Mouse (Mus musculus) CD4-positive, CD25-positive, alpha-beta regulatory T cell, adult 2 months (primary cell): Measurements from ENCODE around the gene Fam107a.
"Not testable (repeated sequence)": the region's sequence is repeated elsewhere in the genome, so short reads cannot be mapped to it uniquely, and the experiment has no call there.

Experiments
- DNase-seq: peaks from one replicate; pipeline ENCODE4 v3.0.0-alpha.2; 2012; ENCODE audit warnings: low read depth, low spot score

Fam107a gene

DNA sequence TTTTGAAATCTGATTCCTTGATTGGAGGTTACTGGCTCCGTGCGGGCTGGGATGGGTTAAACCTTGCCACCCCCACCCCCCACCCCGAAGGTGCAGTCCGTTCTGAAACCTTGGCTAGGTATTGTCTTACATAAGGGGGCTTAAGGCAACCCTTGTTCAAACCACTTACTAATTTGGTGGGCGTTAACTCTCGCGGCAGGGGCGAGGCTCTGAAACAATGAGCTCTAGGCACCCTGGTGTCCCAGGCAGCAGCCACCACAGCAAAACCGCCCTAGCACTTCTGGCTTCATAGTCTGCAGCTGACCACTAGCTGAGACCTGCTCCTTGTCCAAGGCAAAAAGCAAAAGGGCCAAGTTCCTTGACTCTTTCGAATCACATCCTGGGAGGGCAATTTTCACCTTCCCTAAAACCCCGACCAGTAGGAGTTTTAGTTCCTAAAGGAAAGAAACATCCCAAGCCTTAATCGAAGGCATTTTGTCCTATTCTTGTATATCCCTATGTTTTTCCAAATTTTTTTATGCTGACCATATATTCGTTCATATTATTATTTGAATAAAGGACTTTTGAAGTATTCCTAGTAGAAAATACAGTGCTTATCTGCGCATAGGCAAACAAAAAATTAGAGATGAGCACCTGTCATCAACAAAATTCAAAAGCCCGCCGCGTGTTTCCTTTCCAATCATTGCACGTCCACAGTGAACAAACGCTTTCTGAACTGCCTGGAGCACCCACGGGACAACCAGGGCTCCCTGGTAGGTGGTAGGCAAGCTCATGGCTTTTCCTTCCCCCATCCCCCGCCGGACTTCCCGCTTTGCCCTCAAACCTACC lies 1.2 kb downstream of the Fam107a start:
- DNase-seq, result no peak

DNA sequence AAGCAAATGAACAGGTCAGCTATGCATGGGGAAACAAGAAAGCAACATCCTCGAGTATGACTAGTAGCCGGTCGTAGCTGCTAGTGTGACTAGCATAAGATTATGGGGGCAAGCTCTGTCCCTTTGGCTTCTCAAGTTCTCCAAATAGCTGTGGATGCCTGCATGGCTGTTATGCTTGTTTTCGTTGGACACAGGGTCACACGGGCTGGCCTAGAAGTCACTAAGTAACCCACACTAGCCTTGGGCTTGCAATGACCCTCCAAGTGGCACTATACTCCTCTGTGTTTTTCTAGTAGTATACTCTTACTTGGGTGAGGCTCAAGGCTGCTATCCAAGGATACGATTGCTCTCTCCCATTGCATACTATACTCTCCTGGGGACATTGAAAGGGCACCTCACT lies 2.7 kb downstream of the Fam107a start:
- DNase-seq, result no peak

DNA sequence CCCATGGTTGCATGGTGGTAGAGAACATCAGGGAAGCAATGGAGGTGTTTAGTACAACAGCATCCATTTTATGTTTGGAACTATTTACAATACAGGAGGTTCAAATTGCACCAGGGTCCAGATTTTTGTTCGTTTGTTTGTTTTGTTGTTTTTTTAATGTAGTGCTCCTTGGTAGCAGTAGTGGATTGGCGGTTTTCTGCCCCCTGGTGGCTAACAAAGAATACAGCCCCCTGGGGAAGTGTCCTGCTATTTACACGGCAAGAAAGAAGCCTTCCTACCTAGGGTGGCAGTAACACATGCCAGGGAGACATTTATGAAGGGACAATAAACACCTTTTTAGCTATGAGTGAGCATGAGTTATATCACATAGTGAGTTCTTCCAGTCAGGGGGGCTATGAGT lies 3.3 kb downstream of the Fam107a start:
- DNase-seq, result peak; percentile 57

DNA sequence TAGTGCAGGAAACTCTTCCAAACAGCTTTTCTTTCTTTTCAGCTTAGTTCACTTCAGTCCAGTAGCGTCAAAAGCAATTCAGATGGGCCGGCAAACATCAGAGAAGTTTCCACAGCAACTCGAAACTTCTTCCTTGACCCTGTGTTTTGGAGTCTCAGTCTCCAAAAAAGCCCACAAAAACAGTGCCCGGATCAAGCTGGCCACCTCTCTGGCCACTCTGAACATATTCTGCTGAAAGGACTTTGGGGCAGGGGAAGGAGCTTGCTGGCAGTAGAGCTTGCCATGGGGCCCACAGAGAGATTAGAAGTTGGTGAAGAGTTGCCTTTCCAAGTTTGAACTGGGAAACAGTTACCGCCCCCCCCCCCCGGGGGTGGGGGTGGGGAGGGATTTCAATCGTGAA lies 3.9 kb downstream of the Fam107a start:
- no peak for DNase-seq

DNA sequence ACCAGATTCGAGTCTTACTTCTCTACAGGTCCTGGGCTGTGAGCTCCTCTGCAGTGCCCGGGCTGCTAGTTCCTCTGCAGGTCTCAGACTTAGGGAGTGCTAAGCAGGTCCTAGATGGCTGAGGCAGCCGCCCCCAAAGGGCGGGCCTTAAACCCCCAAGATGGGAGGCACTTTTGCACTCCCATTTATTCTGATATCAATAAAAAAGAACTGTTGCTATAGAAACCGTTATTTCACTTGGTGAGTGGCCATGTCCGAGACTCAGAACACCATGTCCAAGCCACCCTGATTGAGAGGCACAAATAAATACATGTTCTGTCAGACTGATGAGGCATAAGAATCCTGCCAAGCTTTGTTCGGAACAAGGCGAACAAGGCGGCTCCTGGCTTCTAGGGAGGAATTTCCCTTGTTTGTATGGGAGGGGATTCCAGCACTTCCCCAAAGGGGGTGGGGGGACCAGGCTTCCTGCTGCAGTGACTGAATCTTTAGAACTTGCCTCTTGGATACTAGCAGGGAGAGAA lies 8.1 kb downstream of the Fam107a start:
- DNase-seq, result no peak

DNA sequence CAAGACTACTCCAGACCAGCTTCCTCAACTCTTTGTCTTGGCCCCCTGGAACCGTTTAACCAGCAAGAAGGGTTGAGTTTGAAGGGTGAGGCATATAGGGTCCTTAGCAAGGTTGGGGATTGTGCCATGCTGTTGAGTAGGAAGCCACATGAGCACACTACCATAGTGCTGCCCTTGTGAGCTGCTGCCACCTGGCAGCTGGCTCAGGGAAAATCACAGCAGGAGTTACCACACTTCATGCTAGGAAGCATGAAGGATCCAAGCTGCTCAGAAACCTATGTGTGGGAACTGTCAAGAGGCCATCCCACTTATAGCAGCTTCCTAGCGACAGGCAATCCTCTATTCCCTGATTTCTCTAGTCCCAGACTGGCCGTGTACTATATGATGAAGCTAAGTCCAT lies 9.2 kb downstream of the Fam107a start:
- no peak for DNase-seq

DNA sequence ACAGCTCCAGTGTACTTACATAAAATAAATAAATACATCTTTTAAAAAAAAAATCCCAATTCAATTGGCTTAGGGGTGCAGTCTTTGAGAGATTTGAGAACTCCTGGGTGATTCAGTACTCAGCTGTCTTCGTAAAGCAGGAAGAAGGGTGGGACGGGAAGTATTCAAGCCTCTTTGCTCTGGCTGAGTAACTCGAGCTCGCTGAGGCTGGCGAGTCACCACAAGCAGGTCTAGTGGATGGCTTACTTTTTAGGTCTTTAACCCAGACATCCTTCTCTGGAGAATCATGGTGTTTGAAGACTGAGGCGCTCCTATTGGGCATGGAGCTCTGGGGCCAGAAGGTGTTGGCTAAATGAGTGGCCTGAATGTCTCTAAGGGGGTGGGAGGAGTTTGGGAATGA lies 10.9 kb downstream of the Fam107a start:
- DNase-seq, result no peak

DNA sequence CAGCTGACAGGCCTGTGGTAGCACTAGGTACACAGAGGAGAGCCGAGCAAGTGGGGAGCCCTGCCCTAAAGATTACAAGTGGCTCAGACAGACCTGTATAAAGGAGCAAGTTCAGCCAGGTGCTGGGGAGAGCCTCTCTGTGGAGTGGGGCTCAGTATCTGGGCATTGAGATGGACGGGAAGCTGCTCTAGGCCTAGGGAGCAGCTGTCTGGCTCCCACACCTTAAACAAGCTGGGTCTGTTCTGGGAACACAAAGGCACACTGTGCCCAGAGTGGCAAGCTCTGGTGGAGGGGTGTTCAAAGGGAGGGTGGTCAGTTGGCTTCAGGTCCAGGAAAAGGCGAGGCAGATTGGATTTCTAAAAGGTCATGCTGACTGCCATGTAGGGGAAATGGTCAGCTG lies 12.8 kb downstream of the Fam107a start:
- no peak for DNase-seq

DNA sequence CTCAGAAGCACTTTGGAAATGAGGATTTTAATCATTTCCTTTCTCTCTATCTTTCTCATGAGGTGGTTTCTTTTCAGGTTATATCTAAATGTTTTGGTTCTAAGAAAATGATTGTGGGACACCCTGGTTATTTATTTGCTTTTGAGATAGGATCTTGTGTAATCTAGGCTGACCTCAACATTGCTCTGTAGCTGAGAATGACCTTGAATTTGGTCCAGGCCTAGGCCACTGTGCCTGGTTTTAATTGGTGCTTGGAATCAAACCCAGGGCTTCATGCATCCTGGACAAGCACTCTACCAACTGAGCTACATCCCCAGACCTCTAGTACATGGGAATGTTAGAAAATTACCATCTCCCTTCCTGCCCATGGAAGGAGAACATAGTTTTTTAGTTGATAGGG lies 13.7 kb downstream of the Fam107a start:
- no peak for DNase-seq

DNA sequence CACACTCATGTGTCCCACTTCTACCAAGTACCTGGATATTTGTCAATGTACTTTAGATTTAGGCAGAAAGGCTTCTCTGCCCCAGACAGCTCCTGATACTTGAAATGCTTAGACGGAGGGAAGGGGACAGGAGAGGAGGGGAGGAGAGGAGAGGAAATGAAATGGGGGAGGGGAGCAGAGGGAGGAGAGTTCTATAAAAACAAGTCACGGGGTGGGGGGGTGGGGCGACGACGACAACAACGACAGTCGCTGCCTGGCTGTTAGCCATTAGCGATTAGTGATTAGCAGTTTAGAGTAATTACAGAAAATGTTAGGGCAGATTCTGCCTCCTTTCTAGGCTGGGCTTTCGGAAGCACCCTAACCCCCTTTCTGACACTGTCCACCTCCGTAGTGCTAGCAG lies 15.1 kb downstream of the Fam107a start:
- no peak for DNase-seq

DNA sequence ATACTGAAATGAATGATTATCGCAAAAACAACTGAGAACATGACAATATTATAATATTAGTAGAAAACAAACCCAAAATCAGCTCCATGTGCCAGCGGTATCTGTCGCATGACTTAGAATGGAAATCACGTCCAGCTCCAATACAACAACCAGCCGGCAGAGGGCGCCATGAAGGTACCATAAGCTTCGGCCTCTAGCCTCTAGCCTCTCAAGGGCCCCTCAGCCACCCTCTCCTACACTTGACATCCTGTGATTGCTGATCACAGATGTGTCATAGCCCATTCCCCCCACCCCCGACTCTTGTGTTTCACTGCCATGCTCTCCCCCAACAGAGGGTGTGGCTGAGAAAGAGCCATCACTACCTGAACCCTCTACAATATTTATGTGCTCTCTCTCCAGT lies 17.5 kb downstream of the Fam107a start:
- peak; percentile 55 for DNase-seq

DNA sequence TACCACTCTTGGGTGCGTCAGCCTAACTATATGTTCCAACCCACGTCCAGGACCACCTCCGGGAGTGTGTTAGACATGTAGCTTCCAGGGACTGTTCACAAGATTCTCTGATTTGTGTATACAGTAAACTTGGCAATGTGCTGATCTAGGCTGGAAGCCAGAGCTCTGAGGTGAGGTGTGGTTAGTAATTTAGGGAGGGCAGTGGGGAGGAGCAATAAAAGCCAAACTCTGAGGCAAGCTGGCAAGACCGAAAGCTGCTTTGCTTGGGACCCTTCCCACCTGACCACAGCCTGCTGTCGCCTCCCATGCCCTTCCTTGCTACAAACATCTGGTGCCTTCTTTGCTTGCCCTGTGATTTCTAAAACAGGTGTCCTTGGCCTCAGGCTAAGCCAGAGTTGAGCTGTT lies 19.9 kb downstream of the Fam107a start:
- DNase-seq, result no peak

DNA sequence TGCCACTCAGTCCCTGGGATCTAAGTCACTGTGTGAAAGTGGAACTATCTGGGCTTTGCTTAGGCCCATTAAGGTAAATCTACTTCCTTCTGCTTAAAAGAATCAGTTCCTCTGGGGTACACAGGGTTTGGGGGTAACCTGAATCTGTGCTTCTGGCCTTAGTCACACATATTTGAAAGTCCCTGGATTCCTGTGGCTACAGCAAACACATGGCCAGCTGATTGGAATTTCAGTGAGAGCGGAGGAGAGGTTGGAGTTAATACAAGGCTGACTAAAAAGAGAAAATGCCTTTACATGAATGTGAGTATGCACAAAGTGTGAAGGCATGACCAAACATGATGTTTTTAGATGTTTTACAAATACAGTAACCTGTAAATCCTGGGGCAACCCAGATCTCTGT lies 23.6 kb downstream of the Fam107a start:
- DNase-seq, result no peak

DNA sequence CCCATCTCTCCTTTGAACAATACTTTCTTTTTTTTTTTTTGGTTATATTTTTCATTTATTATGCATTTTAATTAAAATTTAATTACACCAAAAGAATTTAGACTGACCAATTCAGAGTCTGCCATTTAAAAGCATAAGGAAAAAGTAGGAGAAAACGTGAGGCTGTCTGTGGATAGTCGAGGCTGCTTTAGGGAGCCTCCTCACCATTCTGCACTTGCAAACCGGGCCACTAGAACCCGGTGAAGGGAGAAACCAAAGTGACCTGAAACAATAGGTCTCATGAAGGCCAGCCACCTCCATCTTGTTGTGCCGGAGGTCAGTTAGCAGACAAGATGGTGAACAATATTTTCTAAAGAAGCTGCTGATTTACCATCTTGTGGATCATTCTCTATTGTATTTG lies 31.2 kb downstream of the Fam107a start:
- DNase-seq, result peak; percentile 4

DNA sequence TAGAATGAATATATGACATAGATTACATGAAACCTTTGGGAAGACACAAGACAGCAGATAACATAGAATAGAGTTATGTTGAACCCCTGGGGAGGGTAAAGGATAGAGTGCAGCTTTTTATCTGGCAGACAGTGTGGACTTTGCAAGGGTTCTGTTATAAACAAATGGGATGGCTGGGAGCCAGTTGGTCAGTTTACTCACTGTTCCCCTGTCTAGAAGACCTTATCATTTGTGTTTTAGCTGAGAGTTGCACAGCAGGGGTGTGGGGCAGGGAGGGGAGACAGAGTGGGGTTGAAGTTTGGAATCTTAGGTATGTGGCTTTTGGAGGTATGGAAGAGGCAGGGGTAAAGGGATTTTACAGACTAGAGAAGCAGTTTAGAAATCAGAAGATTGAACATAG lies 34.0 kb downstream of the Fam107a start:
- DNase-seq, result no peak

DNA sequence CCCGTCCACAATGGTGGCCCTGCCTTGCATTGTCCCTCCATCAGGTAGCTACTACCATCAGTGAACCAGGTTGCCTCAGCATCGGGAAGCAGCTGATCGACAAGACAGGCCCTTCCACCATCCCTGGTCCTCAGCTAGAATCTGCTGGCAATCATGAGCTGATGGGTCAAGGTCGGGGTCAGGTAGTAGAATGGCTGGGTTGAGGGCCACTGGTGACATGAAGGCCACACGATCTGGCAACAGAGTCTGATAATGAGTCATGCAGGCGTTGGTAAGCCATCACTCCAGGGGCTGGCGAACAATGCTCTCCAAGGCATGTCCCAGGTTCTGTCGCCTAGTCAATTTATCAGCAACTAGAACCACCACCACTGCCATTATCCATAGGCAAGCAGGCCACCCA lies 46.5 kb downstream of the Fam107a start:
- DNase-seq, result not testable (repeated sequence)

DNA sequence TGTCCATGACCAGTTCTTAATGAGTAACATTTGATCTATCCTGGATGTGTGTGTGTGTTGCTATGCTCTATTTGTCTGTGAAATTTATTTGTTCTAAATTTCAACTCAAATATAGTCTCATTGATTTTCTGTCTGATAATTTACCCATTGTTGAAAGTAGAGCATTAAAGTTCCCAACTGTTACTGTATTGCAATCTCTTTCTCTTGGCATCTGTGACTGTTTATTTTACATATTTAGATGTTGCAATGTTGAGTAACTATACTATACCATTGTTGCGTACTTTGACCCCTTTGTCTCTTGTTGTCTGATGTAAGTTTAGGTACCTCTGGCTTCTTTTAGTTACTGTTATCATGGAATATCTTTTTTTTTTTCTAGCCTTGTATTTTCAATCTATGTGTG lies 53.4 kb downstream of the Fam107a start:
- no peak for DNase-seq

DNA sequence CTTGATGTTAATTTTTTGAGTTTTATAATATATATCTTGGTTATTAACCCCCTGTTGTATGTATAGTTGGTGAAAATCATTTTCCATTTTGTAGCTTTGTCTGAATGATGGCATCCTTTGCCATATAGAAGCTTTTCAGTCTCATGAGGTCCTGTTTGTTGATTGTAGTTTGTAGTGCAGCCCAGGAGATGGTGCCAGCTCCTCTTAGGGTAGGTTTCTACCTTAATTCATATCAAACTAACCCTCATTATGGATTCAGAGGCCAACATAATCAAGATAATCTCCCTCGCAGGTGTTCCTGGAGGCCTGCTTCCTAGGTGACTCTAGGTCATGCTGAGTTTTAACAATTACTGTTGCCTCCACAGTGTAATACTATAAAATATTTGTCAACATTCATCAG lies 55.6 kb downstream of the Fam107a start:
- DNase-seq, result no peak

DNA sequence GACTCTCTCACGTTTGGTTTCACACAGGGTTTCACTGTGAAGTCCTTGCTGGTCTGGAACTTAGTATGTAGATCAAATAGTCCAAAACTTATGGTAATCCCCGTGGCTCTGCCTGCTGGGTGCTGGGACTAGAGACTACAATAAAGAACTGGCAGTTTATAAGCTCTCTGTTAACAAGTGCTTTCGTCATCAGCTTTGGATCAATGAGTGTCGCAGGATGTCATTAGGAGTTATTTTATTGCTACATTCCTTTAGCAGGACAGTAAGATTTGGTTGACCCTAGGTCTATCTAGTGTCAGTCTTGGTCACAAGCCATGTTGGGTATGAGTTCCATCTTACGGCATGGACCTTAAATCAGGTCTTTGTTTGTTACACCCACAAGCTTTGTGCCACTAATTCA lies 57.6 kb downstream of the Fam107a start:
- no peak for DNase-seq

DNA sequence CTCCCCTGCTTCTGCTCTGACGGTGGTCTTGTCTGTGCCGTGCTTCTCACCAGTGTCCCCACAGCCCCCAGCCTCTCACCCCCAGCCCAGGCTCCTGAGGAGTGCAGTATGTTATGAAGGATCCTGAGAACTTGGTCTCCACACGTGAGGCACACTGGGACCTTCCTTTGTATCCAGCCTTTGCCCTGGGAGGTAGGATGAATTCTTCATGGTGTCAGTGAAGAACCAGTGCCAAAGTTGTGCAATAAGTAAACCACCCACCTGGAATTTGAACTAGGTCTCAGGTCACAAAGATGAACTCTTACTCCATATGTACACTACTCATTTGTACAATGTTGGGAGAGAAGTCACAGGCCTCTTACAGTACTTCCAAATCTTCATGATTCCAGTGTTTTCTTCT lies 58.7 kb downstream of the Fam107a start, which contains the start of gene Acox2:
Gene Acox2 (minus strand): TSS at position 188 of the 400 bp plus-strand sequence.
- DNase-seq, result no peak

DNA sequence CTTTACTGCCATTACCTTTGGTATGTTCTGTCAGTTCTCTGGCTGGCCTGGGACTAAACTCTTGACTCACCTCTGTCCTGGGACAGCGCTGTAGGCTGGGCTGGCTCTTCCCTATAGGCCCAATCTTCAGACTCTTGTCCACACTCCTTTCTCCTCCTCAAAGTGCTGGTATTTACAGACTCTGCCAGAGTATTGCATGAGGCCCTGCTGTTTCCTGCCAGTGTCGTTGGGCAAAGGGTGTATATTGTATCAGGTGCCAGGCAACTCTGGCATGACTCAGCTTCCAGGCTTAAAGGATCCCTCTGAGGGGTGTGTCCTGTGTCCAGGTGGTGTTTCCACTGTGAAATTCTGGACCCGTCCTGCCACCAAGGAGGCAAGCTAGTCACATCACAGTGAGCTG lies 59.1 kb downstream of the Fam107a start:
- DNase-seq, result no peak

DNA sequence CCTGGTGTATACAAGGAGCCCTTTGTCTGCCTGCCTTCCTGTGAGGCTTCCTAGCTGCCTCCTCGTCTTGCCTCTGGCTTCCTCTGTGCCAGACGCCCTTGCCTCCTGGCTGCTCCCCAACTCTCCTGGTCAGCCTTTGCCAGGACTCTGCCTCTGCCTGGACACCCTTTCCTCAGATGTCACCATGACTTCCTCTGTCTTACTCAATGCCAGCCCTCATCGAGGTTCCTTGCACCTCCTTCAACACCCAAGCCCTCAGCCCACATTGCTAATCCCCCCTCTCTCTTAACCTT lies 59.5 kb downstream of the Fam107a start:
- DNase-seq, result no peak

DNA sequence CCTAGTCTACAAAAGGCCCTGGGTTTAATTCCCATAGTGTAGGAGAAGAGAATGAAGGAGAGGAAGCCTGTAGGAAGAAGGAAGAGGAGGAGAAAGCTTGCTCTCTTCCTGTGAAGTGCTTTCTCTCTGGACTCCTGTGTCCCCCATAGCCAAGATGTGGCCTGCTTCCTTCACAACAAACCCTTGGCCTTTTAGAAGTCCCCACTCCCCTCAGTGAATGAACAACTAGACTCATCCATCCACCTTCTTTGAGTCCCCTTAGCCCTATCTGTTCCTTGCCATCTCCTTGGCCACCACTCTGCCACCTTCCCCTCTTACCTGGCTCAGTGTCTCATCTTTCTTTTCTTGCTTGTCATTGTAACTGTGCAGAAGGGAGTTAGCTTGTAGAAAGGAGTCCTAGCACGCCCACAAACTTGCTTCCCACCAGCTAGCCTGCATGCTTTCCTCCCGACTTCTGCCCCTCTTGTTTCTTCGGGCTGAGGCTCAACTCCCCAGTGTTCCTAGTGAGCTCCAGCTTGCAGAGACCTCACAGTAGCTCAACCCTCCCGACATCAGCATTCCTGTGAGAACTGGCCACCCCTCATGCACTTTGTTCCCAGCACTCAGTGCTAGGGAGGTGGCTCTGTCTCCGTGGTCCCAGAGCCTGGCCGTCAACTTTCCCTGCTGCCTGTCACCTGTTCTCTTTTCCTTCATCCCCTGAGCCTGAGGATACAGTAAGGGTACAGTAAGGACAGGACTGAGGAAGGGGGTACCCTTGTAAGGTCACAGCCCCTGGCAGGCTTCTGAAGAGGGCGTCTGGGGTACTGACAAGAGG lies 60.1 kb downstream of the Fam107a start:
- DNase-seq, result no peak
